Mouse (Mus musculus) lung, postnatal 25 days (tissue): ENCODE data around the gene Eif4a2.

Experiments
- DNase-seq: peaks from one replicate; pipeline ENCODE4 v3.0.0; 2022; ENCODE audit warnings: low spot score

Gene Eif4a2

DNA sequence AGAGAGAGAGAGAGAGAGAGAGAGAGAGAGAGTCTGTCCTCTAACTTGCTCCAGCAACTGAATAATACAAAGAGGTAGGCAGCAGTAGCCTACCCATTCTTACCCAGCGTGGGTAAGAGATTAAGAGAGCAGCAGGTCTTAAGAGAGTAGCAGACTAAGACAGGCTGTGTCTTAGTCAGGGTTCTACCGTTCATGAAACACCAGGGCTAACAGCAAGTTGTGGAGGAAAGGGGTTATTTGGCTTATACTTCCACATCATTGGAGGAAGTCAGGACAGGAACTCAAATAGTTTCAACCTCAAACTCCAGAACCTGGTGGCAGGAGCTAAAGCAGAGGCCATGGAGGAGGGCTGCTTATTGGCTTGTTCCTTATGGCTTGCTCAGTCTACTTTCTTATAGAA, 3.4 kb upstream of the Eif4a2 start:
- DNase-seq, result no peak

DNA sequence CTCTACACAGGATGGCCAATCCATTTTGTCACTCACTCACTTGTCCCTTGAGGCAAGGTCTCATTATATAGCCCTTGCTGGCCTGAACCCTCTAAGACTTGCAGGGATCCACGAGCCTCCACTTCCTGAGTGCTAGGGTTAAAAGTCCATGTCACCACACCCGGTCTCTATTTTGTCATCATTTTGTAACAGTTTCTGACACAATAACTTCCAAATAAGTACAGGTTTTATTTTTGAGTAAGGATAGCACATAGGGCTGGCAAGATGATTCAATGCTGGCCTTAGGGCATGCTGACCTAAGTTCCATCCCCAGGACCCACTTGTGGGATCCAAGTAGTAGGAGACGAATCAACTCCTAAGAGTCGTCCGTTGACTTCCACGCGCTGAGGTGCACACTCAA, 1.1 kb upstream of the Eif4a2 start:
- DNase-seq, result no peak

DNA sequence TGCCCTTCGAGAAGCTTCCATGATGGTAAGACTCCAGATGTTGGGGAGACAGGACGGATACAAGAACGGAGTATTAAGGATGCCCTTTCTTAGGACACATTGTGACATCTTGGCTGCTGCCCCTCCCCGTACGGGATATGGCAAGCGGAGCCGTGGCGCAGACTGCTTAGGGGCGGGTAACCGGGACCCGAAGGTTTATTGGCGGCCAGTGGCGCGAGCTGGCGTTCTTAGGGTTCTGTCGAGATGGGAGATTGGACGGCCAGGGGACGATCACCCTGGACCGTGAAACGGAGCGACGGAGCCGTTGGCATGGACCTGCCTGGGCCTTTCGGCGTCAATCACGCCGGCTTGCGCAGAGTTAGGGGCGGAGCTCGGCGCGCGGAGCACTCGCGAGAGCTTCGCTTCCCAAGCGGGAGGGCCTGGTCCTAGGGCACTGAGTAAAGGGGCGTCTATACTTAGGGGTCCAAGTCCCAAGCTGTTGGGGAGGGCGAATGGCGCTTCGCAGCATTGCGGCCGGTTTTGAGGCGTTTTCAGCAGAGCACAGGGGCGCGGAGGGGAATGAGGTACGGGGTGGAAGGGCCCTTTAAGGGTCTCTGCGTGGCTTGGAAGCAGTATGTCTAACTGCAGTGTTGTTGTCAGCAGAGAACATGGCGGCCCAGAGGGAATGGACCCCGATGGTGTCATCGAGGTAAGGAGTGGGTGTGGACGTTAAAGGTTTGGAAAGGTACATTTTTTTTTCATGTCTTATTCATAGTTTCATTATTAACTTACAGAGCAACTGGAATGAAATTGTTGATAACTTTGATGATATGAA, 909 bp downstream of the Eif4a2 start:
- DNase-seq, result peak; percentile 87

DNA sequence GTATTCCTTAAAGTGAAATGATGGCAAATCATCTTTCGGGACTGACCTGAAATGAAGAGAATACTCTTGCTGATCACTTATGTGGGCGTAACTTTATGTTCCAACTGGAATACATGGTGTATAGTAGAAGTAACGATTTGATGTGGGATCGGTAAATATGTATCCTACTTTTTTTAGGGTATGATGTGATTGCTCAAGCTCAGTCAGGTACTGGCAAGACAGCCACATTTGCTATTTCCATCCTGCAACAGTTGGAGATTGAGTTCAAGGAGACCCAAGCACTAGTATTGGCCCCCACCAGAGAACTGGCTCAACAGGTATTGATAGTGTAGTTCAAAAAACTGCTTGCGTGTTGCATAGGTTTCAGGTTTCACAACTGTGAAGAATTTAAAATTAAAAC, 1.7 kb downstream of the Eif4a2 start:
- no peak for DNase-seq

DNA sequence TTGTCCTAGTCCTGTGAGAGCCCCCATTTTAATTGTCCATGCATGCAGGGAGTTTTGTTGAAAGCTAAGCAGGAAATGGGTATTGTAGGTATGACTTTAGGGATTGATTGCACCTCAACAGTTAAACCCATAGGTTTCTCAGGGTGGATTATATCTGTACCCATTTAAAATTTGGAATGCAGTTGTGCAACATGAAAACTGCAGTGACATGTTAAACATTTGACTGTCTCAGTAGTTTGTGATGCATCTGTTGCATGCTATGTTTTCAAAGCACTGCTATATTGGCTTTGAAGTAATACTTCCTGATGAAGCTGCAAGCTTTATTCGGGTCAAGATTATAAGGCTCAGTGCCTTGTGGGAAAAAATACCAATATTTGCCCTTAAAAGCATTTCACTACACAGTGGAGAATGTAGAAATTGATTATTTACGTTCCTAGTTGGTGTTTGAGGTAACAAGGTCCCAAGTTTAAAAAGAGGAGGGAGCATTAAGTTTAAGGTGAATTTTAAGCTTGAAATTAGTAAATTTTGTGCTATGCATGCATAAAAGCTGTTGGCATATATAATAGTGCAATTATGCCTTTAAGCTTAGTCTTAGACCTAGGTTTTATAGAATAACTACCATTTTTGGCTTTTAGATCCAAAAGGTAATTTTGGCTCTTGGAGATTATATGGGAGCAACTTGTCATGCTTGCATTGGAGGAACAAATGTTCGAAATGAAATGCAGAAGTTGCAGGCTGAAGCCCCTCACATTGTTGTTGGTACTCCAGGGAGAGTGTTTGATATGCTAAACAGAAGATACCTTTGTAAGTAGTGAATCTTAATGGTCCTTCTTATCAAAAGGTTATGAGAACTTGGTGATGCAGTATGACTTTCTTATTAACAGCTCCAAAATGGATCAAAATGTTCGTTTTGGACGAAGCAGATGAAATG, 2.4 kb downstream of the Eif4a2 start:
- no peak for DNase-seq

DNA sequence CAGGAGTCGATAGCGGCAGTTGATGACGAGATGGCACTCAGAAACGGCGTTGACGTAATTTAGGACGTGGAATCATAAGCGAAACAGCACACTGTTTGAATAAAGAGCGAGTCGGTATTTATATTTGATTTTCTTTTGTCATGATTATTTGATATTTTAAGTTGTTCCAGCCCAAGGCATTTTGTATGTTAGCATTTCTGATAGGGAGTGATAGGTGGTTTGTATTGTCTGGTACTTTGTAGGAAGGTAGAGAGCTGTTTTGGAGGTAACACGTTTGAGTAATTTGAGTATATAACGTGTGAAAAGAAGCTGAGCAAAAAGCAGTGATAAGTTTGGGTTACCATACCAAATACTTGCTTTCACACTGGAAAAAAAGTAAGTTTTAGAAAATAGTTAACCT, 5.1 kb downstream of the Eif4a2 start:
- DNase-seq, result no peak

DNA sequence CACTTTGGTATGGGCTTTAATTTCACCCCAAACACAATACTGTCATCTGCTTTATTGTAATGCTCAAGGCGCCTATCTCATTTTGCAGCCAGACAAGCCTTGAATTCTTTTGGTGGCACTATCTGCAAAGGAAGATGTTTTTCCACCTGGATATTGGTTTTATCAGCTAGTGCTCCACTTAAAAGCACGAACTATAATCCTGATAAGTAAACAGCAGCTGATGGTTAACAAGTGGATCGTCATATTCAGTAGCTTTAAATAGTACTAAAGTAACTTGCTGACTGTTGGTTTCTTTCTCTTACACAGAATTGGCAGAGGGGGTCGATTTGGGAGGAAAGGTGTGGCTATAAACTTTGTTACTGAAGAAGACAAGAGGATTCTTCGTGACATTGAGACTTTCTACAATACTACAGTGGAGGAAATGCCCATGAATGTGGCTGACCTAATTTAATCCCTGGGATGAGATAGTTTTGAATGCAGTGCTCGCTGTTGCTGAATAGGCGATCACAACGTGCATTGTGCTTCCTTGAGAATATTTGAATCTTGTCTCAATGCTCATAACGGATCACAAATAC, 5.7 kb downstream of the Eif4a2 start:
- DNase-seq, result no peak

DNA sequence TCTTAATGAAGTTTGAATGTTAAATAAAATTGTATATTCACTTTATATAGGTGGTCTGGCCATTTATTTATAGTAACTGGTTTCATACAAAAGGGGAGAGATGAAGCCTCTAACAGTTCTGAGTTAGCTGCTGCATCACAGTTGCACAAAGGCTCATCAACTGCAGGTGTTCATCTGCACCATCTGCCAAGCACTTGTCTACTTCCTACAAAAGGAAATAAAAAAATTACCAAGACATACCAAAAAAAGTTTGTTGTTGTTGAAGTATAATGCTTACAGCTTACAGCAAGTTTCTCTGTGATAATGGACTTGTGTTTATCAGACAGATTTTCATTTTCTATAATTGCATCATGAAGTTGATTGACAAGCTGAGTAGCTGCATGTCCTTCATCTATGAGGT, 6.7 kb downstream of the Eif4a2 start:
- no peak for DNase-seq

DNA sequence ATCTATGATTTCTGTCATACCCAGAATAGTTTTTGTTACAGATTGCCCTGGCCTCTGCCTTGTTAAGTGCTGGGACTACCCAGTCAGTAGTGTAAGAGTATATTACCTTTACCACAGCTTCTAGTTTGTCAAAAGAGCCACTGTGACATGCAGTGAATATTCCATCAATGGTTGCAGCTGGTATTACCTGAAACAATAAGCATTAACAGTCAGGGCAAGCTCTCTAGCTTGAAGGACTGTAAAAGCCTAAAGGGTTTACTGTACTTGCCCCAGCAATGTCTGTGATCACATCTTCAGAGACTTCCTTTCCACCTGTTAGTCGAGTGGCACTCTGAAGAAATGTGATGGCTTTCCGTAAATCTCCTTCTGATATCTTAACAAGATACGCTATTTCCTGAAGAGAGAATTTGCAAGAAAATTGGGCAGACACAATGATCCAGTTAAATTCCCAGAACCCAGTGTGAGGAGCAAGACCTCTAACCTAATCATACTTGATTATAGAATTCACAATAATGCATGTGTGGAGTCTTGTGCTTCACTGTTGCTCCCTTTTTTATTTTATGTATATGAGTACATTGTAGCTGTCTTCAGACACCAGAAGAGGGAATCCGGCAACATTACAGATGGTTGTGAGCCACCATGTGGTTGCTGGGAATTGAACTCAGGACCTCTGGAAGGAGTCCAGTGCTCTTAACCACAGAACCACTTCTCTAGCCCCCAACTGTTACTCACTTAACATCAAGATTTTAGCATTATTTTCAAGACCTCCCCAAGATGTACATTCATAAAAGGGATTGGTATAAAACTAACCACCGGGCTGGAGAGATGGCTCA, 7.3 kb downstream of the Eif4a2 start:
- DNase-seq, result no peak

DNA sequence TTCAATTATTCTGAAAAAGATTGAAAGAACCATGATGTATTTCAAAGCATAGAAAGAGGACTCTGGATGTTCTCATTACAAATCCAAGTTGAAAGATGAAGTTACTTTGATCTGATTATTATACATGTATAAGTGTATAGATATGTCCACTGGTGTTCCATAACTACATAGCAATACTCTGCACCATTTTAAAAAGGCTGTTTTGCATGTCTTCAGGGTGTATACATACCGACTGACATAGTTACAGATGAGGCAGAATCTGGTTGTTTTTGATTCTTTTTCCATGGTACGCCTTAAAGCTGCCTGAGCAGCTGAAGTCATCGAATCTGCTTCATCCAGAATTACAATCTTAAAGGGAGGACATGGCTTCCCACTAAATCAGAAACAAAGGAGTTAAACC, 8.2 kb downstream of the Eif4a2 start:
- no peak for DNase-seq

DNA sequence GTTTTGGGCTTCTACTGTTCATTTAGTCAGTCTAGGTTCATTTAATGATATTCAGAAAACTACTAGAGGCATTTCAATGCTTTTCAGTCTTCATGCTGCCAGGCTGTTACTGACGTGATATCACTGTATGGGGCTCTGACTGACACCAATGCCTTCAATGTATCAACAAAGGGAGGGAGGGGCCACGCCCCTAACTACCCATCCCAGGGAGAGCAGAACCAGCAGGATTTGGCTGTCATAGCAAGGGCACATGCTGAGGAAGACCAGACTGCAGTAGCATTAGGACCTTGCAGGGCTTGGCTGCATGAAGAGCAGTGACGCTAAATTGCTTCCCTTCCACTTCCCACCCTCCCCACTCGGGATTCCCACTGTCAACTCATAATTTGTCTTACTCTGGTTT, 9.9 kb downstream of the Eif4a2 start:
- DNase-seq, result no peak

DNA sequence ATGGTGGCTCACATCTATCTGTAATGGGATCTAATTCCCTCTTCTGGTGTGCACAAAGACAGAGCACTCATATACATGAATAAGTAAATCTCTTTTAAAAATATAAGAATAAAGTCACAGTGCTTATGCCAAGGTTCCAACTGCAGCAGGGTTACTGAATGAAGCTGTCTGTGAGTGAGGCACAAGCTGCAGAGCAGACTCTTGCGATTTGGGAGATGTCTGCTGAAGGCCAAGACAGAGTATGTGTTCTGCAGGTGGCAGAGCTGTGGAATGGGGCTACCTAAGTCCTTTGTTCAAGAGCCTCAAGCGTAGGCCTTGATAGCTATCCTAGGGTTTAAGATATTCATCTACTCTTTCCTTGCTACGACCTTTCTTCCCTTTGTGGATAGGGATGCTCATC, 15.2 kb downstream of the Eif4a2 start:
- no peak for DNase-seq

DNA sequence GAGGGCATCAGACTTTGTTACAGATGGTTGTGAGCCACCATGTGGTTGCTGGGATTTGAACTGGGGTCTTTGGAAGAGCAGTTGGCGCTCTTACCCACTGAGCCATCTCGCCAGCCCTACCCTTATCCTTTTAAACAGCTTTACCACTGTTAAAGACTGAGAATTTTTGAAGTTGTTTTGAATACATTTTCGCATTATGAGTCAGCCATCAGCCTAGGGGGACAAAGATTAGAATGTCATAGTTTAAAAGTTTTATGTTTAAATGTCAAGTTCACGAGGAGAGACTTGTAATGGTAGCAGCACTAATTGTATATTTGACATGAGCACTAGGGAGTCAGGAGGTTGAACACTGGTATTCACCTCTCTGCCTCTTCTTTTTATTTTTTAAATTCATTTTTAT, 15.9 kb downstream of the Eif4a2 start:
- DNase-seq, result no peak

DNA sequence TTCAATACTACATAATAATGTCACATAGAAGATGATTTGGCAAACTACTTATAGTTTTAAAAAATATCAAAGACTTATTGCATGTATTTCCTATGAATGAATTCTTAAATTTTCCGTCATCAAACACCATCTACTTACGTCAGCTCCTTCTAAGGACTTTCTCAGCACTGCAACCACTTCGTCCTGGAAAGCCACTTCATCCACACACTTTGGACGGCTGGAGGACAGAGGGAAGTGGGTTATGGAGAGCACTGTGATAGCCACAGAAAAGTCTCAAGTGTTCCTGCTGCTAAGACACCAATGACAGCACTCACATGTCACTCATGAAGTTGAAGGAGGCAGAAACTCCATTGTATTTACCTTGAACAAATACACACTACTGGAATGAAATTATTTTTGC, 17.2 kb downstream of the Eif4a2 start:
- DNase-seq, result peak; percentile 38

DNA sequence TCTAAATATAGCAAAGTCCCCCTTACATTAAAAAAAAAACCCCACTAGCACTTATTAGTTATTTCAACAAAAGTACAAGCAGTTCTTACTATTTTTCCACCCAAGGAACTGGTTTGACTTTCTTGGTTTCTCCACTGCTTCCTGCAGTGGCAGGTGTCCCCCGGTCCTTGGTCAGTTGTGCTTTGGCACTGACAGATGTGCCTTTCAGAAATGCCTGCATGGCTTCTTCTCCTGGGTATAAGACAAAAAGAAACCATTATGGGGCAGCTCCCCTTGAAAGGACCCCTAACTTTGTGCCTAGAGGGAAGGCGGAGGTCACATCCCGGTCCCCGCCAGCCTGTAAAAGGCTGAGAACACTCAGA, 20.0 kb downstream of the Eif4a2 start:
- no peak for DNase-seq

DNA sequence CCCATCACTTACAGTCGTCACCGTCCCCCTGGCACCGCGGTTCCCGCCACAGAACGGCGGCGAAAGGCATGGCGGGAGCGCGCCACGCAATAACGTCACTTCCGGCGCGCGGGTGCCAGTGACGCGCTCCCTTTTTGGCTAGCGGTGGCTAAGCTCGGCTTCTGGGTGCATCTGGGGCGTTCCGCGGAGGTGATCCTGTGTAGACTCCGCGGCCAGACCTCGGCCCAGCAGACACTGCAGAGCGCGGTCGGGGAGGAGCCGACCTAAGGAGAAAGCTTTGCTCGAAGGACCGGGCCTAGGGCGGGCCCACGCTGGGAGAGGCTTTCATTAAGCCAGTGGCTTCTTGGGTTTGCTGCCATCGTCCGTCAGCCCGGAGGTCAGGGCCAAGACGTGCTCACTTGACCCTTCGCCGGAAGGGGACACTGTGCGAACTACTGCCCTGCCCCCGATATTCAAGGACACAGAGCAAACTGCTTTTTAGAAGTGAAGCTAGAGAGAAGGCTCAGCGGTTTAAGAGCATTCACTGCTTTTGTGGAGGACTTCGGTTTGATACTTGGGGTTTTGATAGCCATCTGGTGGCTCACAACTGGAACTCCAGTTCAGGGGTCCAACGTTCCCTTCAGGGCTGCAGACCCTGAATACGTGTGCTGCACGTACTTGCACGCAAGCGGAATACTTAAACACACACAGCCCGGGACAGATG, 20.6 kb downstream of the Eif4a2 start, which contains the start of gene Rfc4:
Rfc4 (minus strand) TSS at position 65 of the 703 bp plus-strand sequence.
- DNase-seq, result peak; percentile 91

DNA sequence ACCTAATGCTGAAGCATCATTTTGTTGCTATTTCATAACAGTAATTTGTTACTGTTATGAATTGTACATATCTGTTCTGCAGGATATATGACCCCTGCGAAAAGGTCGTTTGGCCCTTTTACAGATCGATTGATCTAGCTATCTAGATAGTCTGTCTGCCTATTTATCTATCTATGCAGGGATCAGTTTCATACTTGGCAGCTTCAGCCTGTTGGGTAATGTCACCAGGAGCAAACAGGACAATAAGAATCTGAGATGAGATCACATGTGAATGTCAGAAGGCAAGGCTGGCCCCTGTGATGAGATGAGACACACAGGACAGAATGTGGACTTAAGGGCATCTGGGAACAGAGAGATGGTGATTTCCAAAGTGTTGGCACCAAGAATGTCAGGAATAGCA, 23.1 kb downstream of the Eif4a2 start:
- no peak for DNase-seq

DNA sequence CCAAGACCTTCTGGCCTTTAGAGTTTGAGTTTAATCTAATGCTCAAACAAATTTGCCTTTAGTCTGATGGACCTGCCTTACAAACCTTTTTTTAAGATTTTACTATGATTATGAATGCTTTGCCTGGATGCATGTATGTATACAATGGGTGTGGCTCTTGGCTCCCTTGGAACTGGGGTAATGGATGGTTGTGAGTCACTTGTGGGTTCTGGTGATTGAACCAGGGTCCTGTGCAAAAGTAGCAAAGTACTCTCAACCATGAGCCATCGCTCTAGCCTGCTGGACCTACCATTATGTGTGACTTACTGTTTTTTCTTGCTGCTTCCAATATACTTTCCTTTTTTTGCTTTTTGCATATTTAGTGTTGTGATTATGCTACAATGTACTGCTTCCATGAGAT, 25.1 kb downstream of the Eif4a2 start:
- DNase-seq, result no peak

DNA sequence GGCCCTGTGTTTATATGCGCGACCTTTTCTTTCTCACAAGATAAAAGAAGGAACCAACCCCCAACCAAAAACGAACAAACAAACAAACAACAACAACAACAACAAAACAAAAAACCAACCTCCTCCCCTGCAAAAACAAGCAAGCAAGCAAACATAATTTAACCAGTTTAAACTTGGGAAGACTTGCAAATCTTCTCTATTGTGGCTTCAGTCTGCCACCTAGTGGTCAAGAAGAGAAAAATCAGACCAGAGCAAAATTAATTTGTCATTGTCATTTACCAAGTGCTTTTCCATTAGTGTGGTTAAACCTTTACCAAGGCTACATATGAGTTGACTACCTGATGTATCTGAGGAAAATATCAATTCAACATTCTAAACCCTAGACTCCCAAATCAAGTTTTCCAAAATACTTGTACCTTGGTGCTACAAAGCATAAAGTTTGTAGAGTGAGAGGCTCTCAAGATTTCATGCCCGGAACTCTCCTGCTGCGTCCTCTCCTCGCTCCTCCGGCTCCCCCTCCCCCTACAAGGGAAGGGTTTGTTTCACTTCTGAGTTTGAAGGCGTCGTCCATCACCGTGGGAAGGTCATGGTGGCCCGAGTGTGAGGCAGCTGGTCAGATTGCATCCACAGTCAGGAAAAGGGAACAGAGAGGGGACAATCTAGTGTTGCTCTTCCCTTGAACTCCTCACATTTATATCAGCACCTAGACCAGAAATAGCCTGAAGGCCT, 28.3 kb downstream of the Eif4a2 start:
- peak; percentile 30 for DNase-seq

DNA sequence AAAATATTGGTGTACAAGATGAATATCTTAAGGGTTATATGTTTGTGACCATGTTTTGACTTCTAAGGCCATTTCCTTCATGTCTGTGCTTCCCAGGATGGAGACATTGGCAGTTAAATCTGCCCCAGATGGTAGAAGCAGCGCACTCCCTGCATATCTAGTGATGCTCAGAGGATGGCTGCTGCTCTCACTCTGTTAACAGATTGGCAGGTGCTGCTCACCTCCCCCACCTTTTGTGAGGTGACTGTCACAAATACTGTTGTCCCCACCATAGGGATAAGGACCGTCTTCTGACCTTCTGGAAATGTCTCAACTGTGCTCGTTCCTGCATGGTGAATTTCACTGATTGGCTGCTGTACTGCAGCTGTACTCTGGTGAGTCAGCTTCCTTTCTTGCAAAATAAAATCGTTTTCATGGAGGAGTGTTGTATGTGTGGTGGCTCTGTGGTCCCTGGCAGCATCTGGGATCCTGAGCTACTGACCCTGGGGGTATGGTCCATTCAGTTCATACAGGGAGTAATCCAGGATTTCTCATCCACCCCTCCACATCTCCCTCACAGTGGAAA, 29.2 kb downstream of the Eif4a2 start:
- DNase-seq, result no peak
